Mouse (Mus musculus): Measurements from ENCODE around the gene Nr5a2.

DNA sequence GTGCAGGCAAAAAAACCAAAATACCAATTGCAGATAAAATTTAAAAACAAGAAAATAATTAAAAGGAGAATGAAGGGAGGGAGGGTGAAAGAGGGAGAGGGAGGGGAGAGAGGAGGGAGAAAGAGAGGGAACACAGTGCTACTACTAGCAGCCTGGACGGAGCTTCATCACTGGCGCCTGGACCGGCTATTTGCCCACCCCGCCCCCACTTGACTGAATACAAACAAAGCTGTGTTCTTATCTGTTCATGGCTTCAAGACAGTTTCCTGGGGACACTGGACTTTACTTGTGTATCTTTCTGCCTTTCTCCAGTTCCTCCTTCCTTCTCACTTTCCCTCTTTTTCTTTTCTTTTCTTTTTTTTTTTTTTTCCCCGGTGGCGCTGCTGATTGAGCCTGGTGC, 73.6 kb downstream of the Nr5a2 start:
- TF ChIP-seq CTCF (IDR thresholded peaks at IDR 0.05; ENCODE audit: low read depth): no peak
- TF ChIP-seq EP300 (IDR thresholded peaks at IDR 0.05; ENCODE audit: low read depth): no peak

Data from heart, postnatal 0 days (tissue).